Mouse (Mus musculus) fat pad, adult 2 months (tissue): ENCODE measurements around the gene Tcf7l1.

Source experiments
- DNase-seq: peaks from one replicate; pipeline ENCODE4 v3.0.0-alpha.2; 2011; ENCODE audit warnings: low read depth, low spot score; ENCODE audit errors: extremely low read depth

The Tcf7l1 gene

GRCm38 (mm10) chr6:72710897-72711507 lies 78.1 kb downstream of the Tcf7l1 start:
- no peak for DNase-seq

- DNase-seq = no peak
Measured at GRCm38 (mm10) chr6:72699467-72700126, 89.5 kb downstream of the Tcf7l1 start.

- no peak for DNase-seq
Measured at GRCm38 (mm10) chr6:72698559-72698958, 90.5 kb downstream of the Tcf7l1 start.

DNA sequence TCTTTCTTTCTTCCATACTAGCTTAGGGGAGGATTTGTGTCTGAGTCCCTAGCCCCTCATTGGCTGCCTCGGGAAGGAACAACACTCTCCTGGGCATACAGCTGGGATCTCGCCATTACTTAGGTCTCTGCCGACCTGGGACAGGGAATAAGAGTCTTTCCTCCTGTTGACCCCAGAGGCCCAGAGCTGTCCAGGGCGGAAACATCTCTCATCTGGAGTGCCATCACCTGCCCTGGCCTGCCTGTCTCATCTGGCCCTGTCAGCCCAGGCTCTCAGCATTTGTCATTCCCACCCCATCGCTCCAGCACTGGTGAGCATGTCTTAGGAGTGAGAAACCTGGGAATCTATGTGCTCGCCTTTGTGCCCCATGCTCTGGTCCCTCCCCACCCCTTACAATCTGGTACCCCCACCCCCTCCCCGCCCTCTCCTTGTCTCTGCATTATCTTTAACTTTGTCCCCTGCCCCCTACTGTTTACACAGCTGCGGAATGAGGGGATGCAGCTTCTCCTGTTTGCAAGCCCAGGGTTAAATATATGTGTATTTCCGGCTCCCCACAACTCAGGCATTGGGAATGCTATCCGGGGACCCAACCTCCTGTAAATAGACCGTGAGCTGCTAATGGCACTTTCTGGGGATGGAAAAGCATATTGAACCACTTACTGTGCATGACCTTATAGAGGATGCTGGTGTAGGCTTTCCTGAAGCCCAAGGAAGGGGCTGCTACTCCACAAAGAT lies 92.3 kb downstream of the Tcf7l1 start:
- no peak for DNase-seq

DNA sequence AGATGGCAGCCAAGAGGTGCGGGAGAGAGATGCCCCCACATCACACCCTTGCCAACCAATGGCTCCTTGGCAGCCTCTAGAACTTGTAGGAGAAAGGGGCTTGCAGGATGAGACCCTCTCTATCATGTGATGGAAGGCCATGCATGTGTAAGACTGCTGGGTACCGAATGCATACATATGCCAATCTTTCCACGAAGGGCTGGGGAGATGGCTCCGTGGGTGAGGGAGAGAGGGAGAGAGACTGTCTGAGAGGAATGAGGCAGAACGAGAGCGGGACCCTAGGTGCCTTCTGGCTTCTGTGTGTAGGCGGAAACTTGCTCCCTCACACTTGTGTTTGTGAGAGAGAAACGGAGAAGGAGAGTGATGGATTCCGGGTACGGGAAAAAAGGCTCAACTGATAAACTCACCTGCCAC lies 94.3 kb downstream of the Tcf7l1 start:
- no peak for DNase-seq

GRCm38 (mm10) chr6:72694047-72694790 lies 94.8 kb downstream of the Tcf7l1 start:
- no peak for DNase-seq

DNA sequence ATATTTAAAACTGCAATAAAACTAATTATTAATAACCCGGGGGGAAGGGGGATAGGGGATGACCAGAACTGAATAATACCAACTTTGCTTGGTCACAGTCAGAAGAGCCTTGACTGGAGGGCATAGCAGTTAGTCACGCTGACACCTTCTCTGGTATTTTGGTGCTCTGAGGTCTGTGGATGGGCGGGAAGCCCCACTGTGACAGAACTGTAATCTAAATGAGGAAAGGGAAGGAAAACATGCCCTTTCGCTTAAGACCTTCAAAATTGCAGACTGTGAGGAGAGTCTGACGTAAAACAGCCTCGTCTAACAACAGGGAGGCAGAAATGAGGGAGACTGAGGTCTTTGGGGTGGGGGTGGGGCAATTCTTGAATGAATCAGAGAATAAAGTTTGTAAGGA lies 96.6 kb downstream of the Tcf7l1 start:
- no peak for DNase-seq

DNA sequence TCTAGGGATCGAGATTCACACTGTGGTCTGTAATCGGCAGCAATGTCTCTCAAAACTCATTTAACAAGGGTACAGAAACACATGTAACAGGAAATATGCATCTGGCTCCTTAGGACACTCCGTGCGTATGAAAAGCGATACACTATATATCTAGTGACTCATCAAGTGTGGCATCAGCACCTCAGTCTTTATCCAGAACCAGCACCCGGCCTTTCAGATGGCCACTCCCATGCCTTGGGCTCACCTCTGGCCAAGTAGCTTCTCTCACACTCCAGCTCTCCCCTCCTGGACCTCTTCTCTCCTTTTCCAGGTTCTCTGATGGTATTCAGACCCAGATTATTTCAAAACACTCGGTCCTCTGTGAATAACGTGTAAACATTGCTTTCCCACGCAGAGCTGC lies 97.5 kb downstream of the Tcf7l1 start:
- no peak for DNase-seq

DNA sequence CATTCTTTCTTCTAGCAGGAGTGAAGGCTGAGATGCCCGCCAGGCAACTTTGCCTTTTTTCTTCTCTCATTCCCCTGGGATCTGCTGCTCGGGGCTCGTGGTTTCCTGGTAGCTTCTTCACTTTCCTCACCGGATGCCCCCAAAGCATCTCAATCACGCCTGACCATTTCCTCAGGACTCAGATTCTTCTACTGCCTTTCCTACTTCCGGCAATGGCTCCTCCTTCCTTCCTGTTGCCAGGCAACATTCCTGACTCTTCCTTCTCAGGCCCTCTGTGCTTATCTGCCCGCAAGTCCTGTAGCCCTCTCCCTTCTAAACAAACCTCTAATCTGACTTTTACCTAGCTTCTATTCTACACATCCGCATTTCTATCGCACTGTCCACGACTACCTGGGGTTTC lies 98.5 kb downstream of the Tcf7l1 start:
- no peak for DNase-seq

- no peak for DNase-seq
Measured at GRCm38 (mm10) chr6:72690001-72690400, 99.1 kb downstream of the Tcf7l1 start.

DNA sequence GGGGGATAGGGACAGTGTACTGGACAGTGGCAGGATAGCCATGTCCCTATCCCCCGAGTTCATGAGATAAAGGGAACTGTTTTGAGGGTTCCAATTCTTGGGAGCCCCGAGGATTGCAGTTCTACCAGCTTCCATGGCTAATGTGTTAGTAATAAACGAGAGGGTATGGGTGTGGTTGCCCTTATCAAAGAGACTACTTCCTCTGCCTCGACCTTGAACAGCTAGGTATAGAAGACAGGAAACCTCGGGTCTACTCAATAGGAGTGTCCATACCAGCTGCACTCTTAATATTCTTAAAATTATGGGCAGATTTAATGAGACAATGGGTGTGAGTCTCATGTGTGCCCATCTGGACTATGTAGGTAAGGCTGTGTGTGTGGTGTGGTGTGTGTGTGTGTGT lies 100.0 kb downstream of the Tcf7l1 start:
- DNase-seq = no peak

DNA sequence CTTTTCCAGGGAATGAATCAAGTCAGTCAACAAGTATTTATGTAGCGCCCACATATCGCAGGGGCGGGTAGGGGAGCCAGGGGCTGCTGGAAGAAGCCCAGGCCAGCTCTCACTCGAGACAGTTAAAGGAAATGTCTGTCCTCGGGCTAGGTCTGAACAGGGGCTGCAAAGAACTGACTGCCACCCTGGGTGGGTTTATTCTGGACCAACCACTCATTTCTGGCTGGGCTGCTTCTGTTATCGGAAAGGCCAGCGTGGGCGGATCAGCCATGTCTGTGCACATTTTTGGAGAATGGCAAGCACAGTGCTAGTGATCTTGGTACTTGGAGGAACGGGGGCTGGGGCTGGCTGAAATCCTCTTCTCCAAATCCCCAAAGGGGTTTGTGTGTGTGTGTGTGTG lies 103.9 kb downstream of the Tcf7l1 start:
- no peak for DNase-seq

GRCm38 (mm10) chr6:72684260-72684805 lies 104.7 kb downstream of the Tcf7l1 start:
- no peak for DNase-seq

DNA sequence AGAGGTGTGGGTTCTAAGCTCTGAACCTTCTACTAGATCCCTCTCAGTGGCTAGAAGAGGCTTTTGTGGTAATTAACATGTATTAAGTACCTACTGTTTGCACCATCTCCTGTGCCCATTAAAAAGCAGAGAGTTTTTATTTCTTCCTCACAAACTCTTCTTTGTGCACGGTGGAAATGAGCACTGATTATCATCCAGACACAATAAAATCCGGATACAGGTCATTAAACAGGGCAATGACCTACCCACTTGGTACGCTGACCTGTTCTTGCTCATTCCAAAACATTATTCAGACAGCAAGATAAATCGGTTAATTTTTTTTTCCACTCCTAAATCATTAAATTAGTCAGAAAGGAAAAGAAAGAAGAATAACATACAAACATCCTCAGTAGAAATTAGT lies 106.8 kb downstream of the Tcf7l1 start:
- no peak for DNase-seq

DNA sequence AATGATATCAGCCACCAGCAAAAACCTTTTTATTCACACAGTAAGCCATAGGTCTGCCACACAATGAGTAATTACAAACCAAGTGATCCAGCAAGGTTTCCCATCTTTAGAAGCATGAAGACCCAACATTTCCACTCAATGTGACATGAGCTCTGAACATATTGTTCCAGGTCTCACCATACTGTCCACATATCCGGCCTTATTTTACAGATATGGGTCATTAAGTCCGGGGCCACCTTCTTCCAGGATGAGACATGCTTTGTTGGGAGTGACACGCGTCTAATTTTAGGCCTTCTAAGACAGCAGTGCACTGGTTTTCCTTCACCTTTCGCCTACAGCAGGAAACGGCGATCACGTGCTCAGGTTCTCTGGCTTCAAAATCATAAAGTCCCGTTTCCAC lies 108.1 kb downstream of the Tcf7l1 start:
- no peak for DNase-seq

- no peak for DNase-seq
Measured at GRCm38 (mm10) chr6:72678631-72679030, 110.4 kb downstream of the Tcf7l1 start.

DNA sequence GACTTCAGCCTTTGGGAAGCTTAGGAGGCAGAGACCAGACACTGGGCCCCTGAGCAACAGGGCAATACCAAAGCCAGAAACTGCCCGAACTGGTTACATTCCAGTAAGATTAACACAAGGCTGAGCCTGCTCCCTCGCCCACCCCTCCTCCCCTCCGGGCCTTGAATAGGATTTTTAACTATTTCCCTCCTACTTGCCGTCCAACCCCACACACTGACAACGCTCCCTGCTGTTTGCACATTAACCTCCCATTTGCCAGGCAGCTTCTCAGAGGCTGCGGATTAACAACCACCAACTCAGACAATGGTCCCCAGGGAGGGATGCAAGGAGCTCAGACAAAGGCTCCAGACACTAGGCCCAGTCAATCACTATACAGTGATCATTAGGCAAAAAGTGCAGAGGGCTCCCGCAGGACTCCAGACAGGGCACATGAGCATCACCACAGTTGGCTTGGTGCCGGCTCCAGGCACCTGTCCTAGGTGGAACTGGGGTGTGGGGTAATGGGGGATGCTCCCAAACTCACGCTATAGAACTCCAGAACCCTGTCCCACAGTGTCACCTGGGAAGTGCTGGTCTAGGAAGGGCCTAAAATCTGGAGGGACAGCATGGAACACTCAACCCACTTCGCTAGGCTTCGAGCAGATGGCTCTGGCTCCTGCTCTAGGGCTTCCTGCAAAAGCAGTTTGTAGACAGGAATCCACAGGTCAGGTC lies 111.4 kb downstream of the Tcf7l1 start:
- DNase-seq = peak; percentile 16

DNA sequence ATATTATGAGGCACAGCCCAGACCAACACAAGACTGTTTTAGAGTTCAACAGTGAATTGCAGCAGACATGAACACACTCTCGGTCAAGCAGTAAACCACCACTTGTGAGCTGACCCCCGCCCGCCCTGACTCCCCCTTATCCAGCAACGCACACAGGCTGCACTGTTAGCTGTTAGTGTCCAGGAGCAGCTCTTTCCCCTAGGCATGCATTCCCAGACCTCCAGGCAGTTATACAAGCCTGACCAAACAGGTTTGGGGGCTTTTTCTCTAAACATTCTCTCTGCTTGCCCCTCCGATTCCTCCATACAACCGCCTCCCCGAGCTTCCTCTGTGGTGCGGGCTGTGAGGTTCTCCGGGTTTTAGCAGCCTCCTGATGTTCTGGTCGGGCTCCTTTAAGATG lies 112.0 kb downstream of the Tcf7l1 start:
- no peak for DNase-seq

DNA sequence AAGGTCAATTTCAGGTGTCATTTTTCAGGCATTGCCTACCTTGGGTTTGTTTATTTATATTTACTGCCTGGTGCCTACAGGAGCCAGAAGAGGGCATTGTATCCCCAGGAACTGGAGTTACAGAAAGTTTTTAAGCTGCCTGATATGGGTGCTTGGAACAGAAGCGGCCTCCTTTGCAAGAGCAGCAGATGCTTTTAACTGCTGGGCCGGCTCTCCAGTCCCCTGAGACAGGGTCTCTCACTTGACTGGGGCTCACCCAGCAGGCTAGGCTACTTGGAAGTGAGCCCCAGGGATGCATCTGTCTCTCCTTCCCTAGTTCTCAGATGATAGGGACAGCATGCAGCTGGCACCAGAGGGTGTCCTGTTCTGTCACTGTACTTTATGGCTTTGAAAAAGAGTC lies 112.7 kb downstream of the Tcf7l1 start:
- no peak for DNase-seq

DNA sequence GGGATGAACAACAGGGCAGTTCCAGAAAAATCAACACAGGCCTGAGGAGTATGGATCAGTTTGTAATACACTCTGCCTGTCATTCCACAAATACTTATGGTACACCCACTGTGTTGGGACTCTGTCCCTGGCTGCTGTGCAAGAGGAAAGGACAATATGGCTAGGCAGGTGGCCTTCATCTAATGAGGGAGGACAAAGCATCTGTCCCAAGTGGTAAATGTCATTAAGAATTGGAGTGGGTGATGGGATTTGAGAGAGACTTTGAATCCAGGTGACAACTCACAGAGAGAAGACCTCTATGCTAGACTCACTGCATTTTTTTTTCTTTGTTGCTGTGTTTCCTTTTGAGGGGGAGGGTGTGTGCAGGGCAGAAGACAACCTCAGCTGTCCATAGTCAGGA lies 115.3 kb downstream of the Tcf7l1 start:
- DNase-seq = no peak

GRCm38 (mm10) chr6:72671129-72671528 lies 117.9 kb downstream of the Tcf7l1 start:
- DNase-seq = no peak
